Mouse (Mus musculus): ENCODE data around the gene Derl2.
A peak's percentile ranks its signal among the peaks of the same experiment; 100 is the strongest.

Gene Derl2

GRCm38 (mm10) chr11:70982030-70982429 lies 37.6 kb downstream of the Derl2 start:
- DNase-seq: no peak

- DNase-seq: no peak
Observed at GRCm38 (mm10) chr11:70980751-70981510, 38.7 kb downstream of the Derl2 start.

- DNase-seq: no peak
Observed at GRCm38 (mm10) chr11:70980232-70980631, 39.4 kb downstream of the Derl2 start.

GRCm38 (mm10) chr11:70977293-70977692 lies 42.3 kb downstream of the Derl2 start:
- no peak for DNase-seq

GRCm38 (mm10) chr11:70975193-70975592 lies 44.4 kb downstream of the Derl2 start:
- DNase-seq: no peak

- DNase-seq: peak; percentile 22 to 41
Observed at GRCm38 (mm10) chr11:70973947-70974346, 45.7 kb downstream of the Derl2 start.

- DNase-seq: no peak
Observed at GRCm38 (mm10) chr11:70972586-70972985, 47.1 kb downstream of the Derl2 start.

GRCm38 (mm10) chr11:70970560-70971540 lies 48.8 kb downstream of the Derl2 start:
- DNase-seq: no peak

GRCm38 (mm10) chr11:70969821-70970559 lies 49.7 kb downstream of the Derl2 start, which contains the start of the genes Nup88 and Rpain:
TSS of gene Nup88 (minus strand) at chr11:70969973.
TSS of gene Rpain (plus strand) at chr11:70970213.
- DNase-seq: peak; percentile 93 to 96

GRCm38 (mm10) chr11:70969271-70969794 lies 50.3 kb downstream of the Derl2 start:
- DNase-seq: no peak

GRCm38 (mm10) chr11:70964222-70964907 lies 55.3 kb downstream of the Derl2 start:
- DNase-seq: no peak

- no peak for DNase-seq
Observed at GRCm38 (mm10) chr11:70960786-70961554, 58.7 kb downstream of the Derl2 start.

All from kidney, postnatal 4 days (tissue).